Mouse (Mus musculus) G1E (cell line): ENCODE measurements around the gene Il34. TPM values are rescaled to one million over a fixed set of nuclear protein-coding genes. Genes with fewer than 3 reads are reported as not detected.

ENCODE experiments used
- ATAC-seq: 2 replicates; pipeline ENCODE4 v1.8.0; 2016; ENCODE audit warnings: mild to moderate bottlenecking; ENCODE audit not compliant: insufficient number of reproducible peaks, poor library complexity, low FRiP score, severe bottlenecking; ENCODE audit errors: extremely low read depth
- DNase-seq: peaks from one replicate; pipeline ENCODE4 v3.0.0; 2012; ENCODE audit warnings: low spot score
- H3K27me3 ChIP-seq: 2 replicates; pipeline ENCODE4 v1.6.1; 2012; ENCODE audit warnings: mild to moderate bottlenecking, low read length, inconsistent platforms; ENCODE audit not compliant: insufficient read depth
- H3K36me3 ChIP-seq: replicated peaks from 2 replicates; pipeline ENCODE3; 2012; ENCODE audit warnings: mild to moderate bottlenecking, inconsistent platforms
- H3K4me1 ChIP-seq: 2 replicates; pipeline ENCODE4 v1.6.1; 2012; ENCODE audit warnings: low read depth, low read length, inconsistent platforms, mixed read lengths; ENCODE audit not compliant: insufficient read depth
- H3K4me3 ChIP-seq: 2 replicates; pipeline ENCODE4 v1.5.1; 2012; ENCODE audit warnings: low read depth, mild to moderate bottlenecking, inconsistent platforms, low read length, moderate library complexity, mixed read lengths
- H3K9me3 ChIP-seq: replicated peaks from 2 replicates; pipeline ENCODE4 v1.6.1; 2012; ENCODE audit warnings: inconsistent platforms
- CTCF ChIP-seq: IDR thresholded peaks from 2 replicates; pipeline ENCODE4 v1.5.1; 2012; ENCODE audit warnings: low read depth, low read length, inconsistent platforms, mixed read lengths
- GATA1 ChIP-seq: IDR thresholded peaks from 2 replicates; pipeline ENCODE4 v1.6.1; 2012; ENCODE audit warnings: borderline replicate concordance, low read length, inconsistent platforms, mixed read lengths
- GATA2 ChIP-seq: IDR thresholded peaks from 2 replicates; pipeline ENCODE4 v1.6.1; 2012; ENCODE audit warnings: low read depth, low read length, inconsistent platforms, borderline replicate concordance
- POLR2AphosphoS5 ChIP-seq: IDR thresholded peaks from 2 replicates; pipeline ENCODE4 v1.6.1; 2012; ENCODE audit warnings: low read depth, low read length, inconsistent platforms; ENCODE audit not compliant: insufficient replicate concordance
- TAL1 ChIP-seq: conservative IDR thresholded peaks from 2 replicates; pipeline ENCODE4 v1.6.1; 2012; ENCODE audit warnings: low read depth, low read length, inconsistent platforms, mixed read lengths
- polyA plus RNA-seq: library from polyadenylated mRNA; stranded (reverse); fragments of >175 nt; gene quantifications from 2 replicates; pipeline ENCODE4 v1.2.3, GENCODE M21; 2012
- total RNA-seq, 2 experiments: library from RNA; stranded (forward) in 1 of 2; stranded (reverse) in 1 of 2; fragments of 200-1000 nt in 1 of 2; fragments of >200 nt in 1 of 2; fragmentation: Nextera tagmentation in 1 of 2; gene quantifications; 2 replicates each; pipeline ENCODE4 v1.2.3; 2014 to 2017

The Il34 gene
- total RNA-seq (2014; fragmentation: Nextera tagmentation), result not detected in 2 replicates
- total RNA-seq (2017), result not detected in 2 replicates
- polyA plus RNA-seq, result not detected in 2 replicates

GRCm38 (mm10) chr8:110805669-110806068, at the start of gene Il34:
TSS of gene Il34 (minus strand) at chr8:110805924.
- H3K4me3 ChIP-seq, result no peak within 1 kb of the TSS
- ATAC-seq (no peak), DNase-seq (no peak)
- TF ChIP-seq TAL1, result no peak
- TF ChIP-seq POLR2AphosphoS5, result no peak
- TF ChIP-seq GATA1, result no peak
- no peak for TF ChIP-seq GATA2
- no peak for TF ChIP-seq CTCF
- peaks cover 24% of the 10 kb centered on the region for H3K36me3 ChIP-seq
- H3K4me1 ChIP-seq, result no peaks in the 10 kb centered on the region
- peaks cover 28% of the 10 kb centered on the region for H3K27me3 ChIP-seq
- no peaks in the 10 kb centered on the region for H3K9me3 ChIP-seq

GRCm38 (mm10) chr8:110851186-110851585, 45.5 kb upstream of the Il34 start:
- peaks cover 70% of the 10 kb centered on the region for H3K36me3 ChIP-seq

GRCm38 (mm10) chr8:110847645-110848495, 42.1 kb upstream of the Il34 start:
- no peak for ATAC-seq
- H3K27me3 ChIP-seq, result no peaks in the 10 kb centered on the region
- peak overlapping the region; percentile 94 for H3K4me3 ChIP-seq
- H3K36me3 ChIP-seq, result peaks cover 62% of the 10 kb centered on the region
- no peaks in the 10 kb centered on the region for H3K9me3 ChIP-seq
- no peak for TF ChIP-seq GATA2
- no peak for TF ChIP-seq TAL1
- no peak for TF ChIP-seq POLR2AphosphoS5
- TF ChIP-seq CTCF, result no peak
- no peak for TF ChIP-seq GATA1
- no peak for DNase-seq
- H3K4me1 ChIP-seq, result peaks cover 27% of the 10 kb centered on the region

More at GRCm38 (mm10) chr8:110851186-110851585, 45.5 kb upstream of the Il34 start:
- H3K27me3 ChIP-seq, result no peaks in the 10 kb centered on the region
- DNase-seq (no peak), ATAC-seq (no peak)
- peaks cover 9% of the 10 kb centered on the region; the same call in 1 of the 2 replicates for H3K4me1 ChIP-seq
- H3K4me3 ChIP-seq, result no peak overlapping the region
- H3K9me3 ChIP-seq, result no peaks in the 10 kb centered on the region
- no peak for TF ChIP-seq GATA2
- no peak for TF ChIP-seq POLR2AphosphoS5

- Histone ChIP-seq H3K9me3 (no peaks in the 10 kb centered on the region), H3K27me3 (no peaks in the 10 kb centered on the region), H3K36me3 (peaks cover 62% of the 10 kb centered on the region), H3K4me1 (peaks cover 33% of the 10 kb centered on the region), H3K4me3 (peak overlapping the region; percentile 94)
- no peak for ATAC-seq
- no peak for DNase-seq
- TF ChIP-seq GATA1 (no peak), CTCF (no peak), GATA2 (no peak), TAL1 (no peak)
These were observed 41.4 kb upstream of the Il34 start for GRCm38 (mm10) chr8:110847171-110847549.

- Histone ChIP-seq H3K4me1 (peaks cover 35% of the 10 kb centered on the region), H3K36me3 (peaks cover 61% of the 10 kb centered on the region), H3K27me3 (no peaks in the 10 kb centered on the region), H3K4me3 (peak within 1 kb of the TSS; percentile 94), H3K9me3 (no peaks in the 10 kb centered on the region)
- no peak for TF ChIP-seq CTCF
- no peak for TF ChIP-seq TAL1
- peak; percentile 79 for DNase-seq
- peak; percentile 69 for ATAC-seq
These were observed 40.9 kb upstream of the Il34 start, which contains the start of the genes Cog4 and Sf3b3 for GRCm38 (mm10) chr8:110846405-110847170. TSS of gene Cog4 (plus strand) at chr8:110846600. TSS of gene Sf3b3 (minus strand) at chr8:110846787.

GRCm38 (mm10) chr8:110845821-110846404, 40.2 kb upstream of the Il34 start:
- no peak for TF ChIP-seq CTCF
- no peak for TF ChIP-seq GATA2
- TF ChIP-seq TAL1, result no peak
- TF ChIP-seq POLR2AphosphoS5, result no peak
- TF ChIP-seq GATA1, result no peak
- peak; percentile 11 for DNase-seq
- H3K27me3 ChIP-seq, result no peaks in the 10 kb centered on the region
- 0 out of 2 replicates have a peak, but pooled peaks have one; percentile 7 for ATAC-seq
- no peaks in the 10 kb centered on the region for H3K9me3 ChIP-seq
- H3K4me1 ChIP-seq, result peaks cover 42% of the 10 kb centered on the region
- H3K36me3 ChIP-seq, result peaks cover 61% of the 10 kb centered on the region
- H3K4me3 ChIP-seq, result peak overlapping the region; percentile 94
